Mouse (Mus musculus) kidney, adult 11 months (tissue): ENCODE measurements around the gene Osr1.

Experiments used
- DNase-seq: peaks from one replicate; pipeline ENCODE4 v3.0.0; 2022

Osr1 gene

GRCm38 (mm10) chr12:9569971-9570370 lies at the start of gene Osr1:
TSS of gene Osr1 (plus strand) at chr12:9570116.
- DNase-seq: no peak

- DNase-seq: no peak
Measured at GRCm38 (mm10) chr12:9550328-9550727, 19.6 kb upstream of the Osr1 start.

- no peak for DNase-seq
Measured at GRCm38 (mm10) chr12:9564956-9565355, 5.0 kb upstream of the Osr1 start.

- DNase-seq: no peak
Measured at GRCm38 (mm10) chr12:9570496-9570995, 630 bp downstream of the Osr1 start.

GRCm38 (mm10) chr12:9571276-9571940 lies 1.5 kb downstream of the Osr1 start:
- no peak for DNase-seq

- no peak for DNase-seq
Measured at GRCm38 (mm10) chr12:9572022-9572421, 2.1 kb downstream of the Osr1 start.

- no peak for DNase-seq
Measured at GRCm38 (mm10) chr12:9573682-9574081, 3.8 kb downstream of the Osr1 start.

GRCm38 (mm10) chr12:9574244-9574871 lies 4.4 kb downstream of the Osr1 start:
- peak; percentile 29 for DNase-seq

GRCm38 (mm10) chr12:9575158-9576042 lies 5.5 kb downstream of the Osr1 start:
- no peak for DNase-seq

GRCm38 (mm10) chr12:9576043-9576538 lies 6.2 kb downstream of the Osr1 start:
- DNase-seq: no peak

GRCm38 (mm10) chr12:9577610-9578009 lies 7.7 kb downstream of the Osr1 start:
- no peak for DNase-seq

- no peak for DNase-seq
Measured at GRCm38 (mm10) chr12:9578591-9578990, 8.7 kb downstream of the Osr1 start.

GRCm38 (mm10) chr12:9579301-9580030 lies 9.6 kb downstream of the Osr1 start:
- DNase-seq: no peak

GRCm38 (mm10) chr12:9580041-9580905 lies 10.4 kb downstream of the Osr1 start:
- no peak for DNase-seq

GRCm38 (mm10) chr12:9581011-9581410 lies 11.1 kb downstream of the Osr1 start:
- no peak for DNase-seq

- DNase-seq: no peak
Measured at GRCm38 (mm10) chr12:9581506-9581905, 11.6 kb downstream of the Osr1 start.

GRCm38 (mm10) chr12:9582248-9582995 lies 12.5 kb downstream of the Osr1 start:
- DNase-seq: no peak

- no peak for DNase-seq
Measured at GRCm38 (mm10) chr12:9583380-9583779, 13.5 kb downstream of the Osr1 start.

GRCm38 (mm10) chr12:9584366-9585084 lies 14.6 kb downstream of the Osr1 start:
- peak; percentile 31 for DNase-seq

GRCm38 (mm10) chr12:9585085-9585453 lies 15.2 kb downstream of the Osr1 start:
- no peak for DNase-seq
